Mouse (Mus musculus) liver, adult 2 months (tissue): ENCODE data around the gene Pik3r6.
A peak's percentile ranks its signal among the peaks of the same experiment; 100 is the strongest.

ENCODE experiments used
- CTCF ChIP-seq: fragments of 200-500 bp; IDR thresholded peaks from 2 replicates; pipeline ENCODE4 v1.5.1; 2011; ENCODE audit warnings: low read depth, low read length, control low read depth
- POLR2A ChIP-seq: fragments of 200-500 bp; IDR thresholded peaks from 2 replicates; pipeline ENCODE4 v1.6.1; 2011; ENCODE audit warnings: low read length, control low read depth; ENCODE audit not compliant: insufficient read depth; ENCODE audit errors: extremely low read depth

- TF ChIP-seq POLR2A (no peak), CTCF (peak; percentile 42)
Measured at GRCm38 (mm10) chr11:68531066-68531806, 28.4 kb downstream of the Pik3r6 start.
